Mouse (Mus musculus) small intestine, adult 2 months (tissue): ENCODE measurements around the gene Olfr150.

Experiments
- CTCF ChIP-seq: fragments of 200-500 bp; IDR thresholded peaks from 2 replicates; pipeline ENCODE4 v1.5.1; 2012; ENCODE audit warnings: low read depth, mild to moderate bottlenecking, control low read depth, inconsistent platforms, low read length, moderate library complexity, mixed read lengths; ENCODE audit not compliant: insufficient replicate concordance, insufficient read length; ENCODE audit errors: extremely low read depth
- POLR2A ChIP-seq: fragments of 200-500 bp; IDR thresholded peaks from 2 replicates; pipeline ENCODE4 v1.6.1; 2012; ENCODE audit warnings: low read depth, mild to moderate bottlenecking, control low read depth, inconsistent platforms, low read length, moderate library complexity

- TF ChIP-seq POLR2A = no peak
- no peak for TF ChIP-seq CTCF
Observed at GRCm38 (mm10) chr9:39730678-39731077, at the start of gene Olfr150.
